Mouse (Mus musculus) ovary, postnatal 36 days (tissue): ENCODE data around the gene Orai3.
"Not testable (repeated sequence)": the region's sequence is repeated elsewhere in the genome, so short reads cannot be mapped to it uniquely, and the experiment has no call there.

ENCODE experiments used
- DNase-seq: peaks from one replicate; pipeline ENCODE4 v3.0.0; 2022; ENCODE audit warnings: low spot score, mixed read lengths

Orai3 gene

GRCm38 (mm10) chr7:127769651-127770038 lies at the start of gene Orai3:
Gene Orai3, plus strand, starts transcription at chr7:127769815.
- DNase-seq: peak; percentile 89

GRCm38 (mm10) chr7:127725490-127725889 lies 44.1 kb upstream of the Orai3 start:
- no peak for DNase-seq

GRCm38 (mm10) chr7:127725924-127726323 lies 43.7 kb upstream of the Orai3 start:
- DNase-seq: no peak

- DNase-seq: no peak
These were observed 41.7 kb upstream of the Orai3 start for GRCm38 (mm10) chr7:127727898-127728297.

GRCm38 (mm10) chr7:127730170-127730569 lies 39.4 kb upstream of the Orai3 start:
- DNase-seq: no peak

- DNase-seq: not testable (repeated sequence)
These were observed 37.5 kb upstream of the Orai3 start, which contains the start of gene Ctf2 for GRCm38 (mm10) chr7:127732066-127732465. Gene Ctf2, minus strand, starts transcription at chr7:127732166.

GRCm38 (mm10) chr7:127744366-127745045 lies 25.1 kb upstream of the Orai3 start, which contains the start of gene Fbxl19:
Gene Fbxl19, plus strand, starts transcription at chr7:127744543.
- DNase-seq: peak; percentile 77

- DNase-seq: peak; percentile 84
These were observed 24.4 kb upstream of the Orai3 start for GRCm38 (mm10) chr7:127745251-127745651.

GRCm38 (mm10) chr7:127745652-127746493 lies 23.7 kb upstream of the Orai3 start:
- DNase-seq: peak; percentile 90

GRCm38 (mm10) chr7:127746494-127747491 lies 22.8 kb upstream of the Orai3 start:
- DNase-seq: peak; percentile 49

GRCm38 (mm10) chr7:127747559-127748234 lies 21.9 kb upstream of the Orai3 start:
- no peak for DNase-seq

GRCm38 (mm10) chr7:127748235-127748560 lies 21.4 kb upstream of the Orai3 start:
- DNase-seq: no peak

GRCm38 (mm10) chr7:127750131-127751127 lies 19.2 kb upstream of the Orai3 start:
- no peak for DNase-seq

- DNase-seq: no peak
These were observed 18.0 kb upstream of the Orai3 start for GRCm38 (mm10) chr7:127751619-127752018.

- DNase-seq: no peak
These were observed 17.5 kb upstream of the Orai3 start for GRCm38 (mm10) chr7:127752069-127752468.

GRCm38 (mm10) chr7:127753158-127753557 lies 16.5 kb upstream of the Orai3 start:
- DNase-seq: no peak

GRCm38 (mm10) chr7:127753741-127754140 lies 15.9 kb upstream of the Orai3 start:
- no peak for DNase-seq

GRCm38 (mm10) chr7:127759716-127760115 lies 9.9 kb upstream of the Orai3 start:
- DNase-seq: no peak

- no peak for DNase-seq
These were observed 9.1 kb upstream of the Orai3 start for GRCm38 (mm10) chr7:127760478-127760877.

- peak; percentile 68 for DNase-seq
These were observed 8.6 kb upstream of the Orai3 start for GRCm38 (mm10) chr7:127761026-127761425.
